8 mouse cellular contexts compared by ENCODE assay signal in the genomic region with DNA sequence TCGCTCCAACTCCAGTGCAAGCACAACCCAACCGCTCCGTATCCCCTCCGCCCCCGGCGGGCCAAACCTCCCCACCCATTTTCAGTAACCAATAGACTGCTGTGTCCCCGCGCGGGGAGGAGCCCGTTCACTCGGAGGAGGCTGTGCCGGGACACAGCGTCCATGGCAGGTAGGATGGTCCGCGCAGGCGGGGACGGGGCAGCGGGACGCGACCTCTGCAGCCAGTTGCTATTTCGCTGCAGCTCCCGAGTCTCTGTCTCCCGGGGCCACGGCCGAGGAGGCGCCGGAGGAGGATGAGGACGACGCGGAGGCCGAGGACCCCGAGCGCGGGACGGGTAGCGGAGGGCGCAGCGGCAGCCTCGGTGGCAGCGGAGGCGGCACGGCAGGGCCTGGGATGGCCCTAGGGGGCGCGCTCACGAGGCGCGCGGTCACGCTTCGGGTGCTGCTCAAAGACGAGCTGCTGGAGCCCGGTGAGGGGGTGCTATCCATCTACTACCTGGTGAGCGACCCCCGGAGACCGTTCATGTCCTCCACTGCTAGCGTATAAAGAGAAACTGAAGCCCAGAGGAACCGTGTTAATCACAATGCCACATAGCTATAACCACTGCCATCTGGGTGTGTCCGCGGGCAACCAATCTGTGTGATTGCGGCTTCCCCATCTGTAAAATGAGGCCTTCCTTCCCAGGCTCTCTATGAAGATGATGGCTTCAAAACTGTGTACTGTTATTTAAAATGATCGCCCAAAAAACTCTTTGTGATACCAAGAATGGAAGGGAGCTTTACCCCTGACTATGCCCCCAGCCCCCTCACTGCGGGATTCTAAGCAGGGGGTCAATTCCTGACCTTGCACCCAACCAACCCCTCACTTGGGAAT. TPM values are rescaled to one million over a fixed set of nuclear protein-coding genes. Genes with fewer than 3 reads are reported as not detected.
A peak's percentile ranks its signal among the peaks of the same experiment; 100 is the strongest.
DNase-seq lines count a peak whose midpoint lies in the region; ATAC-seq and TF ChIP-seq lines count a peak whose summit lies in the region.

No protein-coding gene starts in this region.

- peak overlapping the region; percentile 85 for H3K4me2 ChIP-seq in forebrain, embryonic 15.5 days (replicated peaks)
- H3K4me2 ChIP-seq in lung, embryonic 14.5 days: peak overlapping the region; percentile 100

- peak overlapping the region; percentile 79 for H3K9ac ChIP-seq in ES-E14 (ENCODE audit: insufficient read depth, low read depth, low read length, poor library complexity, severe bottlenecking)
- H3K9ac ChIP-seq in forebrain, embryonic 15.5 days (replicated peaks): peak overlapping the region; percentile 93
- peak overlapping the region; percentile 68 for H3K9ac ChIP-seq in lung, embryonic 14.5 days

- DNase-seq in ES-E14 (ENCODE audit: low read depth, low spot score): peak; percentile 83
- peak; percentile 93 for DNase-seq in cerebellum, adult 11-12 months
- peak; percentile 86 to 92 for DNase-seq in heart, postnatal 36 days
- DNase-seq in layer of hippocampus, adult 2 months (ENCODE audit: low spot score in 2 of 2): peak; percentile 92 to 93
- peak; percentile 96 for DNase-seq in lung, embryonic 14.5 days
- DNase-seq in thymus, adult 2 months: peak; percentile 93

- peak; percentile 93 for ATAC-seq in forebrain, embryonic 15.5 days (replicated peaks)
- peak; percentile 92 for ATAC-seq in lung, embryonic 14.5 days (ENCODE audit: insufficient read depth)

- TF ChIP-seq CTCF in layer of hippocampus, adult 2 months (conservative IDR thresholded peaks at IDR 0.05): peak; percentile 71
- TF ChIP-seq CTCF in lung, embryonic 14.5 days (IDR thresholded peaks at IDR 0.05; ENCODE audit: low read depth): no peak
- peak; percentile 32; the same call in 1 of the 2 replicates for TF ChIP-seq CTCF in olfactory bulb, adult 2 months (IDR thresholded peaks at IDR 0.05; ENCODE audit: insufficient read depth, low read depth, low read length)
- peak; percentile 76; the same call in 1 of the 2 replicates for TF ChIP-seq CTCF in thymus, adult 2 months (IDR thresholded peaks at IDR 0.05; ENCODE audit: borderline replicate concordance, control insufficient read depth, extremely low read depth, insufficient read depth, low read length, poor library complexity)

- peak; percentile 74 for TF ChIP-seq POLR2A in olfactory bulb, adult 2 months (IDR thresholded peaks at IDR 0.05; ENCODE audit: insufficient read depth, low read depth, low read length)
- TF ChIP-seq POLR2A in thymus, adult 2 months (IDR thresholded peaks at IDR 0.05; ENCODE audit: control insufficient read depth, extremely low read depth, insufficient read depth, low read length, poor library complexity): peak; percentile 84

- intact Hi-C loops in heart, postnatal 36 days (cut with DNase I): loop anchor here (5.0 kb wide), 1 partner anchor 52 kb away; a partner anchor contains a TSS

- peaks cover 0 to 8% of the 10 kb centered on the region in 2 experiments; a peak in 2 of 4 replicates for H3K4me1 ChIP-seq in ES-E14 (ENCODE audit: control insufficient read depth in 2 of 2, insufficient read depth in 2 of 2, low read length in 2 of 2, poor library complexity in 1 of 2)
- H3K4me1 ChIP-seq in forebrain, embryonic 15.5 days: peaks cover 32% of the 10 kb centered on the region
- H3K4me1 ChIP-seq in lung, embryonic 14.5 days (ENCODE audit: insufficient read depth): 0 out of 2 replicates have a peak, but pooled peaks cover 13% of the 10 kb centered on the region
- peaks cover 14% of the 10 kb centered on the region for H3K4me1 ChIP-seq in olfactory bulb, adult 2 months (ENCODE audit: control insufficient read depth, insufficient read depth, low read length)
- peaks cover 17% of the 10 kb centered on the region for H3K4me1 ChIP-seq in thymus, adult 2 months (replicated peaks; ENCODE audit: control insufficient read depth, insufficient read depth, low read length)

- H3K27me3 ChIP-seq in forebrain, embryonic 15.5 days: no peaks in the 10 kb centered on the region
- 0 out of 2 replicates have a peak, but pooled peaks cover 4% of the 10 kb centered on the region for H3K27me3 ChIP-seq in lung, embryonic 14.5 days (ENCODE audit: insufficient read depth, low read length)
- H3K27me3 ChIP-seq in thymus, adult 2 months (ENCODE audit: control insufficient read depth, insufficient read depth, low read length): no peaks in the 10 kb centered on the region

- peaks cover 12% of the 10 kb centered on the region; the same call in 1 of the 2 replicates for H3K36me3 ChIP-seq in ES-E14 (ENCODE audit: control insufficient read depth, insufficient read depth, low read length, poor library complexity, severe bottlenecking)
- H3K36me3 ChIP-seq in forebrain, embryonic 15.5 days: peaks cover 23% of the 10 kb centered on the region
- H3K36me3 ChIP-seq in lung, embryonic 14.5 days (ENCODE audit: insufficient read depth): peaks cover 26% of the 10 kb centered on the region
- no peaks in the 10 kb centered on the region for H3K36me3 ChIP-seq in thymus, adult 2 months (ENCODE audit: control insufficient read depth, insufficient read depth, low read length)

- under 1% methylated on average over 56 of the region's 62 CpGs for WGBS in forebrain, embryonic 15.5 days
- under 1% methylated on average over 62 of the region's 62 CpGs for WGBS in lung, embryonic 14.5 days
- under 1% methylated on average over 55 of the region's 62 CpGs for WGBS in olfactory bulb, adult 2 months
- WGBS in thymus, adult 2 months: under 1% methylated on average over 62 of the region's 62 CpGs

- in situ Hi-C loops in ES-E14 (cut with MboI; ENCODE audit: low sequenced_read_pairs in 2 of 2, unreplicated experiment in 2 of 2): no loop called here

- H3K27ac ChIP-seq in ES-E14 (ENCODE audit: insufficient read depth, low read depth, low read length, poor library complexity, severe bottlenecking): peak overlapping the region; percentile 54; the same call in 1 of the 2 replicates
- peak overlapping the region; percentile 98 for H3K27ac ChIP-seq in forebrain, embryonic 15.5 days (replicated peaks)
- peak overlapping the region; percentile 95 for H3K27ac ChIP-seq in layer of hippocampus, adult 2 months
- H3K27ac ChIP-seq in lung, embryonic 14.5 days (ENCODE audit: low read depth): peak overlapping the region; percentile 93
- H3K27ac ChIP-seq in olfactory bulb, adult 2 months (ENCODE audit: insufficient read depth, low read depth, low read length): no peak overlapping the region; the same call in 1 of the 2 replicates
- peak overlapping the region; percentile 47 for H3K27ac ChIP-seq in thymus, adult 2 months (ENCODE audit: control insufficient read depth, insufficient read depth, low read length)

- H3K4me3 ChIP-seq in ES-E14 (ENCODE audit: insufficient read depth in 1 of 2, low read depth in 1 of 2, low read length in 2 of 2, poor library complexity in 1 of 2, severe bottlenecking in 1 of 2): peak overlapping the region; percentile 88 to 99
- peak overlapping the region; percentile 94 for H3K4me3 ChIP-seq in forebrain, embryonic 15.5 days
- H3K4me3 ChIP-seq in layer of hippocampus, adult 2 months: peak overlapping the region; percentile 97
- peak overlapping the region; percentile 80 for H3K4me3 ChIP-seq in lung, embryonic 14.5 days (ENCODE audit: low read depth, low read length)
- peak overlapping the region; percentile 58 for H3K4me3 ChIP-seq in olfactory bulb, adult 2 months (ENCODE audit: insufficient read depth, low read depth, low read length)
- H3K4me3 ChIP-seq in thymus, adult 2 months (ENCODE audit: control insufficient read depth, insufficient read depth, low read length): peak overlapping the region; percentile 87

- no peaks in the 10 kb centered on the region for H3K9me3 ChIP-seq in ES-E14 (ENCODE audit: control insufficient read depth, insufficient read depth, low read depth, low read length)
- H3K9me3 ChIP-seq in forebrain, embryonic 15.5 days: no peaks in the 10 kb centered on the region
- H3K9me3 ChIP-seq in lung, embryonic 14.5 days (ENCODE audit: low read depth, low read length): no peaks in the 10 kb centered on the region

RNA-seq across cellular contexts. Expression of a gene that starts 3.8 kb away (rescaled TPM):
- total RNA-seq in ES-E14 (2012; rRNA removed): 39.0 and 61.5 TPM in 2 replicates
- polyA plus RNA-seq in forebrain, embryonic 15.5 days (2015; fragmentation: Nextera tagmentation; extraction: Ambion mirVana): 190 and 191 TPM in 2 replicates
- 10 to 100 TPM; 58.6 to 64.1 TPM for total RNA-seq in heart, postnatal 36 days (2021)
- total RNA-seq in layer of hippocampus, adult 2 months (2021): 100 to 1,000 TPM; 101 to 103 TPM
- polyA plus RNA-seq in lung, embryonic 14.5 days (2014; fragmentation: Nextera tagmentation; extraction: Ambion mirVana): 127 TPM in 2 replicates
- polyA plus RNA-seq in olfactory bulb, adult 2 months (2012; ENCODE audit: insufficient read depth, insufficient read length, low replicate concordance, missing spikeins): not detected in 2 replicates
- polyA plus RNA-seq in thymus, adult 2 months (2012; rRNA removed): 180 and 188 TPM in 2 replicates

RNA-seq across cellular contexts. Expression of a gene that starts 3.9 kb away (rescaled TPM):
- total RNA-seq in ES-E14 (2012; rRNA removed): 3.4 and 6.4 TPM in 2 replicates
- 4.9 and 5.5 TPM in 2 replicates for polyA plus RNA-seq in forebrain, embryonic 15.5 days (2015; fragmentation: Nextera tagmentation; extraction: Ambion mirVana)
- total RNA-seq in heart, postnatal 36 days (2021): 10 to 100 TPM; 15.5 to 16.4 TPM
- 1 to 10 TPM; 2.2 to 2.8 TPM for total RNA-seq in layer of hippocampus, adult 2 months (2021)
- 14.4 and 14.9 TPM in 2 replicates for polyA plus RNA-seq in lung, embryonic 14.5 days (2014; fragmentation: Nextera tagmentation; extraction: Ambion mirVana)
- polyA plus RNA-seq in olfactory bulb, adult 2 months (2012; ENCODE audit: insufficient read depth, insufficient read length, low replicate concordance, missing spikeins): not detected in 2 replicates
- 16.4 and 22.2 TPM in 2 replicates for polyA plus RNA-seq in thymus, adult 2 months (2012; rRNA removed)

RNA-seq across cellular contexts. Expression of a gene that starts 23.0 kb away (rescaled TPM):
- 24.2 and 50.7 TPM in 2 replicates for total RNA-seq in ES-E14 (2012; rRNA removed)
- 127 and 151 TPM in 2 replicates for polyA plus RNA-seq in forebrain, embryonic 15.5 days (2015; fragmentation: Nextera tagmentation; extraction: Ambion mirVana)
- total RNA-seq in heart, postnatal 36 days (2021): not detected
- total RNA-seq in layer of hippocampus, adult 2 months (2021): 10 to 100 TPM; 67.2 to 69.0 TPM
- polyA plus RNA-seq in lung, embryonic 14.5 days (2014; fragmentation: Nextera tagmentation; extraction: Ambion mirVana): 6.6 and 11.5 TPM in 2 replicates
- not detected in 2 replicates for polyA plus RNA-seq in olfactory bulb, adult 2 months (2012; ENCODE audit: insufficient read depth, insufficient read length, low replicate concordance, missing spikeins)
- 0.26 and 0.62 TPM in 2 replicates for polyA plus RNA-seq in thymus, adult 2 months (2012; rRNA removed)

RNA-seq across cellular contexts. Expression of a gene that starts 27.1 kb away (rescaled TPM):
- 67.7 and 73.8 TPM in 2 replicates for total RNA-seq in ES-E14 (2012; rRNA removed)
- polyA plus RNA-seq in forebrain, embryonic 15.5 days (2015; fragmentation: Nextera tagmentation; extraction: Ambion mirVana): 120 and 122 TPM in 2 replicates
- total RNA-seq in heart, postnatal 36 days (2021): 10 to 100 TPM; 15.4 to 17.3 TPM
- total RNA-seq in layer of hippocampus, adult 2 months (2021): 10 to 100 TPM; 63.0 to 69.7 TPM
- polyA plus RNA-seq in lung, embryonic 14.5 days (2014; fragmentation: Nextera tagmentation; extraction: Ambion mirVana): 154 and 160 TPM in 2 replicates
- polyA plus RNA-seq in olfactory bulb, adult 2 months (2012; ENCODE audit: insufficient read depth, insufficient read length, low replicate concordance, missing spikeins): not detected in 2 replicates
- 216 and 248 TPM in 2 replicates for polyA plus RNA-seq in thymus, adult 2 months (2012; rRNA removed)

RNA-seq across cellular contexts. Expression of a gene that starts 30.9 kb away (rescaled TPM):
- 48.3 and 57.9 TPM in 2 replicates for total RNA-seq in ES-E14 (2012; rRNA removed)
- 10.8 and 14.3 TPM in 2 replicates for polyA plus RNA-seq in forebrain, embryonic 15.5 days (2015; fragmentation: Nextera tagmentation; extraction: Ambion mirVana)
- total RNA-seq in heart, postnatal 36 days (2021): 1 to 10 TPM; 1.3 to 1.5 TPM
- total RNA-seq in layer of hippocampus, adult 2 months (2021): 1 to 10 TPM; 2.7 to 3.3 TPM
- polyA plus RNA-seq in lung, embryonic 14.5 days (2014; fragmentation: Nextera tagmentation; extraction: Ambion mirVana): 28.0 and 30.4 TPM in 2 replicates
- not detected in 2 replicates for polyA plus RNA-seq in olfactory bulb, adult 2 months (2012; ENCODE audit: insufficient read depth, insufficient read length, low replicate concordance, missing spikeins)
- polyA plus RNA-seq in thymus, adult 2 months (2012; rRNA removed): 16.9 and 21.4 TPM in 2 replicates

Comparison
In these comparisons a context has a peak if more than half of its experiments do, and no peak if none do; other contexts are left out.
1. RNA of a gene that starts 23.0 kb away (polyA plus RNA-seq): 127 to 151 TPM in forebrain, embryonic 15.5 days; 6.6 to 11.5 TPM in lung, embryonic 14.5 days, 0.26 to 0.62 TPM in thymus, adult 2 months and not detected in olfactory bulb, adult 2 months; every median in the first group is over 10 times any median in the second.
2. Peak in every context shown above with its lines, with median percentiles within 50 percentile points of each other: DNase-seq, H3K4me3 ChIP-seq and H3K9ac ChIP-seq.